Mouse (Mus musculus): ENCODE measurements at regions not wholly inside any gene's neighbourhood (a gene's known extent, or its start where the extent isn't known, plus 50 kb on each side); places are given as distances from the start of the nearest gene placed in this dataset.

GRCm38 (mm10) chr6:120614526-120614925 is 51.6 kb upstream of the Cecr2 start:
- H3K9me3 ChIP-seq (ENCODE audit: control insufficient read depth, low read length), result no peaks in the 10 kb centered on the region
- H3K27me3 ChIP-seq (ENCODE audit: control insufficient read depth, insufficient read depth, low read length), result no peaks in the 10 kb centered on the region
- DNase-seq (ENCODE audit: low spot score), result no peak
- WGBS, result 74% methylated on average over 3 of the region's 3 CpGs
- TF ChIP-seq EP300 (optimal IDR thresholded peaks at IDR 0.05), result no peak
- no peak for TF ChIP-seq CTCF (IDR thresholded peaks at IDR 0.05; ENCODE audit: low read depth)
- no peak overlapping the region for H3K27ac ChIP-seq (replicated peaks)
- H3K4me2 ChIP-seq (replicated peaks; ENCODE audit: low read depth), result no peak overlapping the region
- no peaks in the 10 kb centered on the region for H3K36me3 ChIP-seq (ENCODE audit: control insufficient read depth, insufficient read depth, low read length)
- no peak overlapping the region for H3K4me3 ChIP-seq (ENCODE audit: low read depth, low read length)
- no peak overlapping the region for H3K9ac ChIP-seq (ENCODE audit: low read length)
- ATAC-seq (ENCODE audit: low FRiP score, low TSS enrichment), result no peak
- H3K4me1 ChIP-seq (replicated peaks; ENCODE audit: control insufficient read depth, insufficient read depth), result no peaks in the 10 kb centered on the region

GRCm38 (mm10) chr6:120612346-120612745 is 53.8 kb upstream of the Cecr2 start:
- Histone ChIP-seq H3K27me3 (ENCODE audit: control insufficient read depth, insufficient read depth, low read length) (no peaks in the 10 kb centered on the region), H3K4me3 (ENCODE audit: low read depth, low read length) (no peak overlapping the region), H3K9ac (ENCODE audit: low read length) (no peak overlapping the region), H3K27ac (replicated peaks) (no peak overlapping the region), H3K9me3 (ENCODE audit: control insufficient read depth, low read length) (no peaks in the 10 kb centered on the region), H3K36me3 (ENCODE audit: control insufficient read depth, insufficient read depth, low read length) (no peaks in the 10 kb centered on the region), H3K4me1 (replicated peaks; ENCODE audit: control insufficient read depth, insufficient read depth) (no peaks in the 10 kb centered on the region), H3K4me2 (replicated peaks; ENCODE audit: low read depth) (no peak overlapping the region)
- no peak for DNase-seq (ENCODE audit: low spot score)
- 52% methylated on average over 7 of the region's 7 CpGs for WGBS
- TF ChIP-seq EP300 (optimal IDR thresholded peaks at IDR 0.05), result no peak
- no peak for TF ChIP-seq CTCF (IDR thresholded peaks at IDR 0.05; ENCODE audit: low read depth)
- no peak for ATAC-seq (ENCODE audit: low FRiP score, low TSS enrichment)

GRCm38 (mm10) chr6:120609858-120610257 is 56.3 kb upstream of the Cecr2 start:
- no peak for DNase-seq (ENCODE audit: low spot score)
- H3K9me3 ChIP-seq (ENCODE audit: control insufficient read depth, low read length), result no peaks in the 10 kb centered on the region
- no peak for ATAC-seq (ENCODE audit: low FRiP score, low TSS enrichment)
- H3K4me3 ChIP-seq (ENCODE audit: low read depth, low read length), result no peak overlapping the region
- 80% methylated on average over 4 of the region's 4 CpGs for WGBS
- no peaks in the 10 kb centered on the region for H3K4me1 ChIP-seq (replicated peaks; ENCODE audit: control insufficient read depth, insufficient read depth)
- no peak for TF ChIP-seq EP300 (optimal IDR thresholded peaks at IDR 0.05)
- TF ChIP-seq CTCF (IDR thresholded peaks at IDR 0.05; ENCODE audit: low read depth), result no peak
- H3K36me3 ChIP-seq (ENCODE audit: control insufficient read depth, insufficient read depth, low read length), result no peaks in the 10 kb centered on the region
- no peak overlapping the region for H3K4me2 ChIP-seq (replicated peaks; ENCODE audit: low read depth)
- no peak overlapping the region for H3K27ac ChIP-seq (replicated peaks)
- no peaks in the 10 kb centered on the region for H3K27me3 ChIP-seq (ENCODE audit: control insufficient read depth, insufficient read depth, low read length)
- no peak overlapping the region for H3K9ac ChIP-seq (ENCODE audit: low read length)

DNA sequence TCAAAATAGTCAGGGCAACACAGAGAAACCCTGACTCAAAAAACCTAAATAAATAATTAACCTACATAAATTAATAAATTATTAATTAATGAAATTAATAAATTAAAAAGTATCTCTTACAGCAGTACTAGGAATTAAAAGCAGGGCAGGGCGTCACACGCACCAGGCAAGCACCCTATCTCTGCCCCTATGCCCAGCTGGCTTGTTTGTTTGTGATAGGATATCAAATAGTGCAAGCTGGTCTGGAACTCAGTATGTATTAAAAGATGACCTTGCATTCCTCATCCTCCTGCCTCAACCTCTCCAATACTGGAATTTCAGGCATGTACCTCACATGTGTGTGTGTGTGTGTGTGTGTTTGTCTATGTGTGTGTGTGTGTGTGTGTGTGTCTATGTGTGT is 60.7 kb upstream of the Cecr2 start:
- no peak for TF ChIP-seq EP300 (optimal IDR thresholded peaks at IDR 0.05)
- no peak for TF ChIP-seq CTCF (IDR thresholded peaks at IDR 0.05; ENCODE audit: low read depth)
- H3K4me3 ChIP-seq (ENCODE audit: low read depth, low read length), result no peak overlapping the region
- WGBS, result 78% methylated on average over 2 of the region's 2 CpGs
- H3K27ac ChIP-seq (replicated peaks), result no peak overlapping the region
- no peaks in the 10 kb centered on the region for H3K4me1 ChIP-seq (replicated peaks; ENCODE audit: control insufficient read depth, insufficient read depth)
- no peak overlapping the region for H3K4me2 ChIP-seq (replicated peaks; ENCODE audit: low read depth)
- H3K9ac ChIP-seq (ENCODE audit: low read length), result no peak overlapping the region
- ATAC-seq (ENCODE audit: low FRiP score, low TSS enrichment) (no peak), DNase-seq (ENCODE audit: low spot score) (no peak)
- H3K27me3 ChIP-seq (ENCODE audit: control insufficient read depth, insufficient read depth, low read length), result no peaks in the 10 kb centered on the region
- H3K36me3 ChIP-seq (ENCODE audit: control insufficient read depth, insufficient read depth, low read length), result no peaks in the 10 kb centered on the region
- H3K9me3 ChIP-seq (ENCODE audit: control insufficient read depth, low read length), result no peaks in the 10 kb centered on the region

GRCm38 (mm10) chr6:120604020-120604958 is 61.9 kb upstream of the Cecr2 start:
- H3K4me3 ChIP-seq (ENCODE audit: low read depth, low read length), result no peak overlapping the region
- DNase-seq (ENCODE audit: low spot score) (no peak), ATAC-seq (ENCODE audit: low FRiP score, low TSS enrichment) (no peak)
- no peak overlapping the region for H3K9ac ChIP-seq (ENCODE audit: low read length)
- TF ChIP-seq CTCF (IDR thresholded peaks at IDR 0.05; ENCODE audit: low read depth) (no peak), EP300 (optimal IDR thresholded peaks at IDR 0.05) (no peak)
- WGBS, result 37% methylated on average over 6 of the region's 6 CpGs
- H3K4me2 ChIP-seq (replicated peaks; ENCODE audit: low read depth), result no peak overlapping the region
- no peak overlapping the region for H3K27ac ChIP-seq (replicated peaks)
- H3K9me3 ChIP-seq (ENCODE audit: control insufficient read depth, low read length), result no peaks in the 10 kb centered on the region
- no peaks in the 10 kb centered on the region for H3K4me1 ChIP-seq (replicated peaks; ENCODE audit: control insufficient read depth, insufficient read depth)
- H3K36me3 ChIP-seq (ENCODE audit: control insufficient read depth, insufficient read depth, low read length), result no peaks in the 10 kb centered on the region
- H3K27me3 ChIP-seq (ENCODE audit: control insufficient read depth, insufficient read depth, low read length), result no peaks in the 10 kb centered on the region

DNA sequence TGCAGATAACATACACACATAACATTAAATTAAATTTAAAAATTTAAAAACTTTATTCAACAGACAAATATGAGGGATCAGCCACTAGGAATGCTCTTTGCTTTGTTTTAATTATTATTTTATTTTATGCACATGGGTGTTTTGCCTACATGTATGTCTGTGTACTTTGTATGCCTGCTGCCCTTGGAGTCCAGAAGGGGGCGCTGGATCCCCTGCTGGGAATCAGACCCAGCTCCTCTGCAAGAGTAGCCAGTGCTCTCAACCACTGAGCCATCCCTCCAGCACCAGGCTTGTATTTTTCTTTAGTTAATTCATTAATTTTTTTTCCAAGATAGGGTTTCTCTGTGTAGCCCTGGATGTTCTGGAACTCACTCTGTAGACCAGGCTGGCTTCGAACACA is 62.7 kb upstream of the Cecr2 start:
- DNase-seq (ENCODE audit: low spot score), result no peak
- 52% methylated on average over 2 of the region's 2 CpGs for WGBS

More for the DNA sequence above, 62.7 kb upstream of the Cecr2 start:
- Histone ChIP-seq H3K4me1 (replicated peaks; ENCODE audit: control insufficient read depth, insufficient read depth) (no peaks in the 10 kb centered on the region), H3K27me3 (ENCODE audit: control insufficient read depth, insufficient read depth, low read length) (no peaks in the 10 kb centered on the region), H3K4me2 (replicated peaks; ENCODE audit: low read depth) (no peak overlapping the region), H3K9ac (ENCODE audit: low read length) (no peak overlapping the region), H3K36me3 (ENCODE audit: control insufficient read depth, insufficient read depth, low read length) (no peaks in the 10 kb centered on the region), H3K9me3 (ENCODE audit: control insufficient read depth, low read length) (no peaks in the 10 kb centered on the region), H3K4me3 (ENCODE audit: low read depth, low read length) (no peak overlapping the region), H3K27ac (replicated peaks) (no peak overlapping the region)
- no peak for ATAC-seq (ENCODE audit: low FRiP score, low TSS enrichment)
- TF ChIP-seq CTCF (IDR thresholded peaks at IDR 0.05; ENCODE audit: low read depth) (peak; percentile 57), EP300 (optimal IDR thresholded peaks at IDR 0.05) (no peak)

Data from stomach, postnatal 0 days (tissue).